Mouse (Mus musculus) C2C12 (cell line): Measurements from ENCODE around the gene Cxcr4. TPM values are rescaled to one million over a fixed set of nuclear protein-coding genes. Genes with fewer than 3 reads are reported as not detected.
A peak's percentile ranks its signal among the peaks of the same experiment; 100 is the strongest.

Experiments
- H3K27me3 ChIP-seq: one replicate; pipeline ENCODE4 v1.6.1; 2011; ENCODE audit not compliant: control insufficient read depth, insufficient read depth, insufficient read length
- H3K36me3 ChIP-seq: one replicate; pipeline ENCODE4 v1.6.1; 2011; ENCODE audit not compliant: control insufficient read depth, insufficient read depth
- H3K4me3 ChIP-seq: one replicate; pipeline ENCODE4 v1.5.1; 2011; ENCODE audit warnings: mild to moderate bottlenecking, control low read depth; ENCODE audit not compliant: poor library complexity, insufficient read depth, severe bottlenecking
- H3K79me2 ChIP-seq: one replicate; pipeline ENCODE4 v1.6.1; 2011; ENCODE audit not compliant: control insufficient read depth, insufficient read depth
- H3K79me3 ChIP-seq: one replicate; pipeline ENCODE4 v1.6.1; 2011; ENCODE audit warnings: low read depth, control low read depth
- H3ac ChIP-seq: one replicate; pipeline ENCODE3; 2011; ENCODE audit warnings: low read depth; ENCODE audit not compliant: control insufficient read depth, insufficient read length
- CEBPB ChIP-seq: IDR thresholded peaks from one replicate; pipeline ENCODE4 v1.6.1; 2011; ENCODE audit warnings: low read depth, mild to moderate bottlenecking, control low read depth, moderate library complexity
- CTCF ChIP-seq: IDR thresholded peaks from one replicate; pipeline ENCODE4 v1.5.1; 2011; ENCODE audit not compliant: control insufficient read depth, insufficient read depth, insufficient read length
- FOSL1 ChIP-seq: IDR thresholded peaks from one replicate; pipeline ENCODE4 v1.8.0; 2011; ENCODE audit warnings: mild to moderate bottlenecking, low read length; ENCODE audit not compliant: poor library complexity, insufficient read depth, severe bottlenecking
- MAX ChIP-seq: IDR thresholded peaks from one replicate; pipeline ENCODE4 v1.6.1; 2011; ENCODE audit warnings: mild to moderate bottlenecking, control low read depth
- MYOD1 ChIP-seq: IDR thresholded peaks from one replicate; pipeline ENCODE4 v1.6.1; 2011; ENCODE audit warnings: low read depth; ENCODE audit not compliant: control insufficient read depth, insufficient read length
- MYOG ChIP-seq: IDR thresholded peaks from one replicate; pipeline ENCODE4 v1.6.1; 2011; ENCODE audit not compliant: control insufficient read depth, insufficient read length; ENCODE audit errors: extremely low read depth
- USF1 ChIP-seq: IDR thresholded peaks from one replicate; pipeline ENCODE4 v1.6.1; 2011; ENCODE audit warnings: low read depth, mild to moderate bottlenecking, control low read depth, moderate library complexity
- polyA plus RNA-seq: library from polyadenylated mRNA; unstranded; fragments of >200 nt; fragmentation: generic; extraction: Trizol; gene quantifications from one replicate; pipeline ENCODE4 v1.2.1, GENCODE M21; 2012; ENCODE audit warnings: missing spikeins

Cxcr4 gene
- polyA plus RNA-seq, 1 experiment: 27.5 TPM

DNA sequence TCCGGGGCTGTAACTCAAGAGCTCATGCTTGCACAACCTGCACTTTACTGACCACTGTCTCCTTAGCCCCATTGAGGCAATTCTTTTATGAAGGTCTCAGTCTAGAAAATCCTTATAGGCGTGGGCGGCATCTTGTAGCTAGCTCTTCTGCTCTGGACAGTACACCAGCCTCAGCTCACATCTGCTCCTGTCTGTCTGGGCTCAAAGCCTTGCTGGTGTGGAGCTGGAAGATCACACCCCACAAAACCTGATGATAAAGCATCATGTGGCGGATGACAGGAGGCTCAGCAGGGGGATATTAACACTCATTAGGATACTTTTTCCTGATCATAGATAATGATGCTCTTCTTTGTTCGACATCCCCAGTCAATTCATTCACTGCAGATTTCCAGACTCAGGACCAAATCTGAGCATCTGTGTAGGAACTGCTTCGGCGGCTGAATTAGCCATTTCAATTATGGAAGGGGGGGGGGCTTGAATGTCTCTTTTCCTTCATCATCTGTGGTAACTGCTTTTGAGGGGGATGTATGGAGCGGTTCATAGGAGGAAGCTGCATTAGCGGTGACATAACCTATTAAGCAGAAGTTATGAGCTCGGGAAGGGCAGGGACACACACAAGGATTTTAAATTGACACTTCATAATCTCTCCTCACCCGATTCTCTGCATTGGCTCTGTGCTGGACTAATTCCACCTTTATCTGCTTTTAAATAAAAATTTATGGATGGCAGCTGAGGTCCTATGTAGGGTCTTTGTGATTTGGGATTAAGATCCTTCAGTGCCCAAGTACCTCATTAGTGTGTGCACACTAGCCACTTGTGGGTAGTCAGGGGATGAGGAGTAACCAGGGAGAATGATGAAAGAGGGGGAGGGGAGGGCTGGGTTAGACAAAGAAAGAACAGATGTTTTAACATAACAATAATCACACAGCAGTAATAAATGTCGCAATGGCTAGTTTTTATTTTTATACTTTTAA, 24.6 kb downstream of the Cxcr4 start:
- Histone ChIP-seq H3K79me3 (no peaks in the 10 kb centered on the region), H3K36me3 (no peaks in the 10 kb centered on the region), H3K79me2 (no peaks in the 10 kb centered on the region), H3K4me3 (no peak overlapping the region), H3K27me3 (no peaks in the 10 kb centered on the region), H3ac (no peak overlapping the region)
- no peak for TF ChIP-seq USF1
- peak; percentile 95 for TF ChIP-seq MYOD1
- TF ChIP-seq CEBPB: peak; percentile 23
- TF ChIP-seq FOSL1: no peak
- TF ChIP-seq MAX: no peak

DNA sequence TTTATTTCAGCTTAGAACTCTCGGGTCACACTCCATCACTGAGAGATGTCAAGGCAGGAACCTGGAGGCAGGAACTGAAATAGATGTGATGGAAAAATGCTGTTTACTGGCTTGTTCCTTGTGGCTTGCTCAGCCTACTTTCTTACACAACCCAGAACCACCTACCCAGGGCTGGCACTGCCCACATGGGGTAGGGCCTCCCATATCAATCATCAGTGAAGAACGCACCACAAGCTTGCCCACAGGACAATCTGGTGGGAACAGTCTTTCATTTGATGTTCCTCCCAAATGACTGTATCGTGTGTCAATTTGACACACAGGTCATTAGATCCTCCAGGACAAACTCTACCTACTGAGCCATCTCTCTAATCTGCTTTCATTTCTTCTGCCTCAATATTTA, 28.2 kb downstream of the Cxcr4 start:
- H3K27me3 ChIP-seq: no peaks in the 10 kb centered on the region
- H3K36me3 ChIP-seq: no peaks in the 10 kb centered on the region
- no peaks in the 10 kb centered on the region for H3K79me2 ChIP-seq
- H3K79me3 ChIP-seq: no peaks in the 10 kb centered on the region
- H3K4me3 ChIP-seq: no peak overlapping the region
- H3ac ChIP-seq: no peak overlapping the region
- TF ChIP-seq MAX (no peak), CTCF (no peak), CEBPB (no peak), MYOD1 (no peak), FOSL1 (no peak), MYOG (no peak), USF1 (no peak)

DNA sequence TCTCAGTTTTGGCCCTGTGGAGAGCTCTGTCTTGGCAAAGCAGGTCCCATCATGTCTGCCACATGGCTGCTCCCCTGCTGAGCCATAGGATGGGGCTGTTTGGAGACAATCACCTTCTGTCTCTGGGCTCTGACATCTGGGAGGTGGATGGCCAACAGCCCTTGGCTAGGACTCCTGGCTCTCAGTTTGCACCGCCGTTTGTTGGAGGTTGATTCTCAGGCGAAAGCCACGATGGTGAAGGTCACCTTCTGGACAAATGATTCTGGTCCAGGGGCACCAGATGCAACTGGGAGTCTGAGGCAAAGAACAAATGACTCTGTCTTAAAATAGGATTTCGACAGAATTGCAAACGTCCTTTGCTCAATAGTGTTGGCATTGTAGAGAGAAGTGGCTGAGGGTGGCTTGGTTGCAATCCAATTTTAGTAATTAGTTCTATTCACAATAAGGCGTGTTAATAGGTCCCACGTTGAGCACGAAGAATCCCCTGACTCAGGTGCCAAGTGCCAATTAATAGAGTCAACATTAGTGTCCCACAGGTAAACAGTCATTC, 30.7 kb downstream of the Cxcr4 start:
- TF ChIP-seq MYOG (no peak), USF1 (no peak), CEBPB (no peak), CTCF (no peak), MYOD1 (no peak), FOSL1 (no peak), MAX (no peak)
- no peaks in the 10 kb centered on the region for H3K36me3 ChIP-seq
- no peaks in the 10 kb centered on the region for H3K27me3 ChIP-seq
- no peak overlapping the region for H3K4me3 ChIP-seq
- H3ac ChIP-seq: no peak overlapping the region
- no peaks in the 10 kb centered on the region for H3K79me2 ChIP-seq
- no peaks in the 10 kb centered on the region for H3K79me3 ChIP-seq

DNA sequence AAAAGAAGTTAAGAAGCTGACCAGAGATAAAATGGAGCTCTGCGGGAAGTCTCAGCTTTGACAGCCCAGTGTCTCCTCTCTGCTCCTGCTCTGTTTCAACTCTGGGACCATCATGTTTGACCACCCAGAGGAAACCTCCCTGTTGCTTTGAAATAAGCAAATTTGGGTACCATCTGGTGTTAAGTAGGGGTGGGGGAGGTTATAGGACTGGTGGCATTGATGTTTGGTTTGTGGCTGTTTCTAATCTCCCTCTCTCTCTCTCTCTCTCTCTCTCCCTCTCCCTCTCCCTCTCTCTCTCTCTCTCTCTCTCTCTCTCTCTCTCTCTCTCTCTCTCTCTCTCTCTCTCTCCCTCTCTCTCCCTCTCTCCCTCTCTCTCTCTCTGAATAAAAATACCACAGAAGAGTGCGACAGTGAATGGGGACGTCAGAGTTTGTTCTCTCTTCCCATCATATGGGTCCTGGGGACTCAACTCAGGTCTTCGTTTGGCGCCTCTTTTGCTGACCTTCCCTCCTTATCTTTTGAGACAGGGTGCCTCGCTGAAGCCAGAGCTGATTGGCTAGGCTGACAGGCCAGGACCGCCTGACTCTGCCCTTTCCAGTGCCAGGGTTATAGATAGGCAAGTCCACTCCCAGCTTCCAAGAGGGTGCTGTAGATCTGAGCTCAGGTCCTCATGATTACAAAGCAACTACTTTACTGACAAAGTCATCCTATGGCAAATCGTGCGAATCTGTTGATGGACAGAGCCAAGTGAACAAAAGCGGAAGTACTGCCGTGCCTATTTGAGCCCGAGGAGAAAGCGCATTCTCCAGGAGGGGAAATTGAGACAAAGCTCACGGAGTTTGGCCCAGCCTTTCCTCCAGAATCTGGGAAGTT, 31.4 kb downstream of the Cxcr4 start:
- no peak overlapping the region for H3ac ChIP-seq
- H3K79me2 ChIP-seq: no peaks in the 10 kb centered on the region
- no peaks in the 10 kb centered on the region for H3K27me3 ChIP-seq
- no peak overlapping the region for H3K4me3 ChIP-seq
- no peak for TF ChIP-seq USF1
- TF ChIP-seq CEBPB: no peak
- TF ChIP-seq MYOD1: no peak
- no peak for TF ChIP-seq FOSL1
- TF ChIP-seq CTCF: no peak
- no peak for TF ChIP-seq MAX
- TF ChIP-seq MYOG: no peak
- H3K79me3 ChIP-seq: no peaks in the 10 kb centered on the region
- H3K36me3 ChIP-seq: no peaks in the 10 kb centered on the region

DNA sequence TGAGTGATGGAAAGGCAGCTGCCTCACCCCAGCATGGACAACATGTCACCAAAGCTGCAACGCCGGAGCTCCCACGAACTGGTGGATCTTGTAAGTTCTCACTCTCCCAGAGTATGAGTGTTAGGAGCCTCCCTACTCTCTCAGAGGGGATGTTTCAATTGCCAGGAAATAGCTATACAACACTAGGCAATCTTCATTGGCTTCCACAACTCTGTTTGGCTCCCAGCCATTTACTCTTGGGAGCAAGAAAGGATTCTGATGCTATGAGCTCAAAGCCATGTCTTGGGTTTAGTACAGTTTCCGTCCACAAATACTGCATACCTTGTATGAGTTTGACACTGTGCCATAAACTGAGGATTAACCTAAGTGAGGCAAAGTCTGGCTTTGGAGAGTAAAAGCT, 34.1 kb downstream of the Cxcr4 start:
- H3K79me2 ChIP-seq: no peaks in the 10 kb centered on the region
- no peaks in the 10 kb centered on the region for H3K79me3 ChIP-seq
- TF ChIP-seq CTCF (no peak), MYOD1 (no peak), USF1 (no peak), CEBPB (no peak), FOSL1 (no peak), MYOG (no peak)
- no peak overlapping the region for H3K4me3 ChIP-seq
- no peak overlapping the region for H3ac ChIP-seq
- no peaks in the 10 kb centered on the region for H3K36me3 ChIP-seq
- H3K27me3 ChIP-seq: no peaks in the 10 kb centered on the region
